Mouse (Mus musculus): Measurements from ENCODE around the gene Tspan14. TPM values are rescaled to one million over a fixed set of nuclear protein-coding genes. Genes with fewer than 3 reads are reported as not detected.

Tspan14 gene
- polyA plus RNA-seq, 1 experiment from 2014 or later: 58.6 TPM

- H3K4me1 ChIP-seq: peaks cover 40% of the 10 kb centered on the region
- H3K27ac ChIP-seq: peak overlapping the region; percentile 9; the same call in 1 of the 2 replicates
- H3K4me3 ChIP-seq: no peak overlapping the region
- peaks cover 35% of the 10 kb centered on the region for H3K36me3 ChIP-seq
- peak; percentile 91 for DNase-seq (ENCODE audit: low spot score)
- H3K27me3 ChIP-seq (ENCODE audit: insufficient read depth, poor library complexity, severe bottlenecking): no peaks in the 10 kb centered on the region
- H3K9me3 ChIP-seq: no peaks in the 10 kb centered on the region
- 0% methylated on average over 1 of the region's 1 CpGs for WGBS
These were observed 49.0 kb downstream of the Tspan14 start for GRCm38 (mm10) chr14:40917632-40918031.

GRCm38 (mm10) chr14:40916667-40917066, 49.9 kb downstream of the Tspan14 start:
- DNase-seq (ENCODE audit: low spot score): no peak
- H3K4me3 ChIP-seq: no peak overlapping the region
- no peaks in the 10 kb centered on the region for H3K9me3 ChIP-seq
- WGBS: 89% methylated on average over 15 of the region's 15 CpGs
- 0 out of 2 replicates have a peak overlapping the region, but pooled peaks have one; percentile 36 for H3K27ac ChIP-seq
- H3K27me3 ChIP-seq (ENCODE audit: insufficient read depth, poor library complexity, severe bottlenecking): no peaks in the 10 kb centered on the region
- H3K36me3 ChIP-seq: peaks cover 36% of the 10 kb centered on the region
- peaks cover 40% of the 10 kb centered on the region for H3K4me1 ChIP-seq

DNA sequence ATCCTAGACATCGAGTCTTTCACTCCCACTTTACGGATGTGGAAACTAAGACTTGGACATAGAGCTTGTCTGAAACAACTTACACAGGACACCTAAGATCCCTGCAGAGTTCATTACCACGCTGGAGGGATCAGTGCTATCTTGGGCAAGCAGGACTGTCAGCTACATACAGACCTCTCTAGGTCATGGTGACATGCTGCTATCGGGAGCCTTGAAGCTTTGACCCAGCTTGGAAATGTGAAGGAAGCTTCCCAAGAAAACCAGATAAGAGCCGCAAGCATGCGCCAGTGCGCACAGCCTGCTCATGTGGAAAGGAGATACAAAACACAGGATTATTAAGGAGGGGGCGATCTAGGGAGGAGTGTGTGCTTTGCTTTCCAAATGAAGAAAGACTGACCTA, 50.8 kb downstream of the Tspan14 start:
- no peak overlapping the region for H3K27ac ChIP-seq
- WGBS: 49% methylated on average over 8 of the region's 8 CpGs
- no peak for DNase-seq (ENCODE audit: low spot score)
- peaks cover 45% of the 10 kb centered on the region for H3K36me3 ChIP-seq
- peaks cover 40% of the 10 kb centered on the region for H3K4me1 ChIP-seq
- H3K27me3 ChIP-seq (ENCODE audit: insufficient read depth, poor library complexity, severe bottlenecking): no peaks in the 10 kb centered on the region
- H3K4me3 ChIP-seq: no peak overlapping the region
- H3K9me3 ChIP-seq: no peaks in the 10 kb centered on the region

GRCm38 (mm10) chr14:40914701-40915100, 51.9 kb downstream of the Tspan14 start:
- Histone ChIP-seq H3K27me3 (ENCODE audit: insufficient read depth, poor library complexity, severe bottlenecking) (no peaks in the 10 kb centered on the region), H3K27ac (no peak overlapping the region), H3K4me1 (peaks cover 40% of the 10 kb centered on the region), H3K4me3 (no peak overlapping the region), H3K36me3 (peaks cover 56% of the 10 kb centered on the region), H3K9me3 (no peaks in the 10 kb centered on the region)
- DNase-seq (ENCODE audit: low spot score): no peak
- WGBS: 70% methylated on average over 3 of the region's 3 CpGs

DNA sequence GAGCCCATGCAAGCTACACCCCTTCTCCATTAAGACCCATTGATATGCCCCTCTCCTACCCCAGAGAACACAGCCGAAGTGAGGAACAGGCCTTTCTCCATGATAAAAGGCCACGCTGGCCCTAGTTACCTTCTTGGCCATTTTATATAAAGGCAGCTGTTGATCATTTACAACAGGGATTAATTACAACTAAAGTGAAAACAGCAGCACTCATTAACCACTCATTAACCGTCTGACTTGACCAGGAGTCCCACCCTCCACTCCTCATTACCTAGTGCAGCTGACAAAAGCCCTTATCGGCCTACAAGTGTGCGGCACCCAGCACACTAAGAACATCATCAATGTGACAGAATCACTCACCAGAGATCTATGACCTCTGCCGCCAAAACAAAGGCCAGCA, 52.9 kb downstream of the Tspan14 start:
- Histone ChIP-seq H3K9me3 (no peaks in the 10 kb centered on the region), H3K4me1 (peaks cover 35% of the 10 kb centered on the region), H3K27ac (no peak overlapping the region), H3K36me3 (peaks cover 66% of the 10 kb centered on the region), H3K27me3 (ENCODE audit: insufficient read depth, poor library complexity, severe bottlenecking) (no peaks in the 10 kb centered on the region), H3K4me3 (no peak overlapping the region)
- DNase-seq (ENCODE audit: low spot score): no peak
- WGBS: 69% methylated on average over 6 of the region's 6 CpGs

DNA sequence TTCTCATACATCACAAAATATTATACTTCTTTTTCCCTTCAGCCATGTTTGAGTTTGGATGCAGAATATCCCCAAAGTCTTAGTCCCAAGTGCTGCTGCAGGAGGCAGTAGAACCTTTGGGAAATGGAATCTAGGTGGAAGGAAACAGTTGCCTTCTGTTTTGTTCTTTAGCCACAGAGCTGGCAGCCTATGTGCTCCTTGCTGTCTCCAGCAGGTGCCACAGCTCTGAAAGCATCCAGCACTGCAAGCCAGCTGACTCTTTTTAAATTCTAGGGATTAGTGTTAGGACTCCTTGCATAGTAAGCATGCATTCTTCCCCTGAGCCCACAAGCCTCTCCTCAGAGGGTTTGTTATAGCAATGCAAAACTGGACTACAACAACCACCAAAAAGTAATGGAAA, 55.1 kb downstream of the Tspan14 start:
- Histone ChIP-seq H3K36me3 (peaks cover 82% of the 10 kb centered on the region), H3K27ac (no peak overlapping the region), H3K27me3 (ENCODE audit: insufficient read depth, poor library complexity, severe bottlenecking) (no peaks in the 10 kb centered on the region), H3K9me3 (no peaks in the 10 kb centered on the region), H3K4me3 (no peak overlapping the region), H3K4me1 (peaks cover 33% of the 10 kb centered on the region)
- DNase-seq (ENCODE audit: low spot score): no peak

- Histone ChIP-seq H3K27me3 (ENCODE audit: insufficient read depth, poor library complexity, severe bottlenecking) (no peaks in the 10 kb centered on the region), H3K36me3 (peaks cover 63% of the 10 kb centered on the region), H3K4me3 (no peak overlapping the region), H3K4me1 (peaks cover 18% of the 10 kb centered on the region), H3K9me3 (no peaks in the 10 kb centered on the region), H3K27ac (no peak overlapping the region)
- DNase-seq (ENCODE audit: low spot score): no peak
- WGBS: 89% methylated on average over 9 of the region's 9 CpGs
These were observed 57.8 kb downstream of the Tspan14 start for GRCm38 (mm10) chr14:40908763-40909162.

- peak; percentile 83 for DNase-seq (ENCODE audit: low spot score)
- H3K27ac ChIP-seq: peak overlapping the region; percentile 13; the same call in 1 of the 2 replicates
- H3K36me3 ChIP-seq: peaks cover 50% of the 10 kb centered on the region
- H3K4me1 ChIP-seq: peaks cover 30% of the 10 kb centered on the region
- H3K27me3 ChIP-seq (ENCODE audit: insufficient read depth, poor library complexity, severe bottlenecking): no peaks in the 10 kb centered on the region
- H3K9me3 ChIP-seq: no peaks in the 10 kb centered on the region
- 39% methylated on average over 9 of the region's 9 CpGs for WGBS
- H3K4me3 ChIP-seq: 0 out of 2 replicates have a peak overlapping the region, but pooled peaks have one; percentile 25
These were observed 59.8 kb downstream of the Tspan14 start for GRCm38 (mm10) chr14:40906770-40907169.

DNA sequence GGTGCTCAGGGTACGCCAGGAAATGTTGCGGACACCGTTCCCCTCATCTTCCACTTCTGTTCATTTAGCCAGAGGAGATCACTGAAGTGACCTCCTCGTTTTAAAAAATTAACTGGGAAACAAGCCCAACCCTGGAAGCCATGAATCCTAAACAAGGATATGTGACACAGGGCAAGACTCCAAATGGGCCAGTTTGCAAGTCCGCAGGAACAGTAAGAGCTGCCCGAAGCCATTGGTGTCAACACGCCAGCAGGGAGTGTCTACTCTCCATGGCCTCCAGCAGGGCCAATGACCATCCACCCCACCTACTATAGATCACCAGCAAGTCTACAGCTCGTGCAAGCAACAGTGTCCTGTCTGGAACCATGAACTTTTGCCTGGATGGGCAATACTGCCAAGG, 60.8 kb downstream of the Tspan14 start:
- H3K36me3 ChIP-seq: peaks cover 40% of the 10 kb centered on the region
- peaks cover 30% of the 10 kb centered on the region for H3K4me1 ChIP-seq
- no peak overlapping the region for H3K27ac ChIP-seq
- no peaks in the 10 kb centered on the region for H3K9me3 ChIP-seq
- no peak for DNase-seq (ENCODE audit: low spot score)
- H3K27me3 ChIP-seq (ENCODE audit: insufficient read depth, poor library complexity, severe bottlenecking): no peaks in the 10 kb centered on the region
- H3K4me3 ChIP-seq: no peak overlapping the region
- WGBS: 85% methylated on average over 8 of the region's 8 CpGs

DNA sequence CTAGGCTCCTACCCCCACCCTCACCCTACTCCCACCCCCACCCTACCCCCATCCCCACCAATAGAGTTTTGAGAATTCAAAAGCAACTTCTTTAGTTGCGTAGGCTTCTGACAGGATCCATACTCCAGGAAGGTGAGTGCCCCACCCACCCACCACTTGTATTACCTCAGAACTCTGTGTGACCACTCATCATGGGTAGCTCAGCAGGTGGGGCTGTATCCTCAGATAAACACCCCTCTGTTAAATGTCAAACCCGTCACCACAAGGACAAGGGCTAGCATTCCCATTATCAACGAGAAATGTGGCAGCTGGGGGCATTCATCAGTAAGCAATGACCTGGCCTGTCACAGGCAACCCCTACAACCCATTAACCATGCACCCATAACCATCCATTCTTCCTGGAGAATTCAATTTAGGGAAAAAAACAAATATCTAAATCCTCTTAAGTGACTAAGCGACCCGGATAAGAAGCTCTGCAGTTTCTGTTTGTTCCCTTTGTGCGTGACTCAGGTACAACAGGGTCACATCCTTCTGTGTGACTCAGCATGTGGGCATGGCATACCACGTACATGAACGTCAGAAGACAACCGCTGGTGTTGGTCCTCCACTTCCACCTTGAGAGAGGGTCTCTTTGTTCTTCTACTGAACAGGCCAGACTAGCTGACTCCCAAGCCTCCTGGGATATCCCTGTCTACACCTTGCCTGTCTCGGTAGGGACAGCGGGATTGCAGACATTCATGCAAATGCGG, 64.1 kb downstream of the Tspan14 start:
- no peak for DNase-seq (ENCODE audit: low spot score)
- WGBS: 58% methylated on average over 12 of the region's 12 CpGs
- no peak overlapping the region for H3K4me3 ChIP-seq

DNA sequence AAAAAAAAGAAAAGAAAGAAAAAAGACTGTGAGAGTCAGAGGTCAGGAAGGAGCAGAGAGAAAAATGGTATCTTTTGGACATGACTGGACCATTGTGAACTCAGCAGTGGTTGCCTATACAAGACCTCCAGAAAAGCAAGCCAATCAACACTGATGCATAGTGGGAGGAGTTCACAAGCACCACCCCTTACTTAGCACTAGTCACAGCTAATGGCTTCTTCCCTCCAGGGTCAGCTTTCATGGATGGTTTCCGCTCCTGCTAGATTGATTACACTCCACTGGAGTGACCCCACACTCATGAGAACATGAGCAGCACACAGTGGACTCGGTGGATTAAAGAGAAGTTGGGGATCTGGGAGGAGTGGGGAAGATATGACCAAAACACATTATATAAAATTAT, 66.3 kb downstream of the Tspan14 start:
- Histone ChIP-seq H3K9me3 (no peaks in the 10 kb centered on the region), H3K36me3 (no peaks in the 10 kb centered on the region), H3K4me1 (peaks cover 17% of the 10 kb centered on the region), H3K27ac (no peak overlapping the region), H3K27me3 (ENCODE audit: insufficient read depth, poor library complexity, severe bottlenecking) (no peaks in the 10 kb centered on the region), H3K4me3 (no peak overlapping the region)
- DNase-seq (ENCODE audit: low spot score): no peak
- WGBS: 65% methylated on average over 2 of the region's 2 CpGs

More for the DNA sequence above, 64.1 kb downstream of the Tspan14 start:
- Histone ChIP-seq H3K4me1 (peaks cover 26% of the 10 kb centered on the region), H3K9me3 (no peaks in the 10 kb centered on the region), H3K36me3 (peaks cover 7% of the 10 kb centered on the region), H3K27ac (no peak overlapping the region), H3K27me3 (ENCODE audit: insufficient read depth, poor library complexity, severe bottlenecking) (no peaks in the 10 kb centered on the region)

DNA sequence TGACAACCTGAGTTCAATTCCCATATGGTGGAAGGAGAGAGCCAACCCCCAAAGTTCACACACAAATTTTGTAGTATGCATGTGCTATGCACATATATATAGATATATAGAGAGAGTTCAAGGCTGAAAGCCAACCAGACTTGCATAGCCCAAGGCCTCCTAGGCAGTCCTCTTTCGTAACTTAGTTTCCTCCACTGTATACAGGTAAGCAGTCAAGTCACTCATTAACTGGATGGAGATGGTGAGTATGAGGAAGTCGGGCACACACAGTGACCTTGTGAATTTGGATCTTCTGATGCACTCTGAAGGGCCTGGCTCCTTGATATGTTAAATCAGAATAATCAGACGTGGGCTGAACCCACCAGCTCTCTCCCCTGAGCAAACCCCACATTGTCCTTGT, 68.7 kb downstream of the Tspan14 start:
- no peak overlapping the region for H3K27ac ChIP-seq
- DNase-seq (ENCODE audit: low spot score): no peak
- no peak overlapping the region for H3K4me3 ChIP-seq
- peaks cover 25% of the 10 kb centered on the region for H3K4me1 ChIP-seq
- no peaks in the 10 kb centered on the region for H3K27me3 ChIP-seq (ENCODE audit: insufficient read depth, poor library complexity, severe bottlenecking)
- H3K36me3 ChIP-seq: no peaks in the 10 kb centered on the region
- H3K9me3 ChIP-seq: no peaks in the 10 kb centered on the region
- 80% methylated on average over 3 of the region's 3 CpGs for WGBS

DNA sequence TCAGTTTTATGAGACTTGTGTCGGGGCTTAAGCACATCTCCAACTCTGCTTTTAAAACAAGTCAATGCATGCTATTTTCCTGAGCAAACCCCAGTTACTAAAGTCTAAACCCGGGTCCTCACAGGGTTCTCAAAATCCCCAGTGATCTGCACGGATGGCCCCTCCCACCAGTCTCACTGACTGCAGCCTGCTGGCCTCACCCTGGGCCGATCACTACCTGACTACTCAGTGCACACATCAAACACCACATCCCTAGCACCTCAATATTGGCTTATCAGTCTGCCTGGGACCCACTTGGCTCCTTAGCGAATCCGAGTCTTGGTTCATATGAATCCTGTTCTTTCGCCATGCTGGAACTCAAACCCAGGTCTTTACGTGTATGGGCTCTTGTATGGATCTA, 70.9 kb downstream of the Tspan14 start:
- Histone ChIP-seq H3K9me3 (no peaks in the 10 kb centered on the region), H3K27ac (no peak overlapping the region), H3K4me1 (peaks cover 21% of the 10 kb centered on the region), H3K36me3 (no peaks in the 10 kb centered on the region), H3K4me3 (no peak overlapping the region), H3K27me3 (ENCODE audit: insufficient read depth, poor library complexity, severe bottlenecking) (no peaks in the 10 kb centered on the region)
- DNase-seq (ENCODE audit: low spot score): no peak
- WGBS: 73% methylated on average over 8 of the region's 8 CpGs

Data from heart, embryonic 10.5 days (tissue).